Mouse (Mus musculus) heart, embryonic 16.5 days (tissue): ENCODE measurements at regions not wholly inside any gene's neighbourhood (a gene's known extent, or its start where the extent isn't known, plus 50 kb on each side); places are given as distances from the start of the nearest gene placed in this dataset.
A peak's percentile ranks its signal among the peaks of the same experiment; 100 is the strongest.
"Not testable (repeated sequence)": the region's sequence is repeated elsewhere in the genome, so short reads cannot be mapped to it uniquely, and the experiment has no call there.

ENCODE experiments used
- ATAC-seq: fragments of 200-750 bp; cut with Nextera tagmentation; replicated peaks from 2 replicates; pipeline ENCODE4 v1.8.0; 2017; ENCODE audit warnings: moderate number of reproducible peaks; ENCODE audit not compliant: insufficient read depth, low FRiP score; ENCODE audit errors: extremely low read depth
- H3K27ac ChIP-seq: fragments of 300-500 bp; sonication (generic); 2 replicates; pipeline ENCODE4 v1.5.1; 2014; ENCODE audit warnings: mild to moderate bottlenecking, low read length, control low read depth, moderate library complexity
- H3K27me3 ChIP-seq: fragments of 300-500 bp; sonication (generic); 2 replicates; pipeline ENCODE4 v1.6.1; 2014; ENCODE audit warnings: low read length, mixed read lengths; ENCODE audit not compliant: control insufficient read depth, insufficient read depth
- H3K36me3 ChIP-seq: fragments of 300-500 bp; sonication (generic); 2 replicates; pipeline ENCODE4 v1.6.1; 2014; ENCODE audit not compliant: control insufficient read depth, insufficient read depth
- H3K4me1 ChIP-seq: fragments of 300-500 bp; sonication (generic); 2 replicates; pipeline ENCODE4 v1.6.1; 2014; ENCODE audit warnings: low read length, mixed read lengths; ENCODE audit not compliant: control insufficient read depth, insufficient read depth
- H3K4me2 ChIP-seq: fragments of 300-500 bp; sonication (generic); 2 replicates; pipeline ENCODE4 v1.6.1; 2014; ENCODE audit warnings: low read depth, mild to moderate bottlenecking, control low read depth, low read length
- H3K4me3 ChIP-seq: fragments of 300-500 bp; sonication (generic); 2 replicates; pipeline ENCODE4 v1.5.1; 2014; ENCODE audit warnings: mild to moderate bottlenecking, control low read depth, low read length
- H3K9ac ChIP-seq: fragments of 300-500 bp; sonication (generic); 2 replicates; pipeline ENCODE4 v1.6.1; 2014; ENCODE audit warnings: low read length, control low read depth
- H3K9me3 ChIP-seq: fragments of 300-500 bp; sonication (generic); replicated peaks from 2 replicates; pipeline ENCODE4 v1.6.1; 2016; ENCODE audit warnings: low read length; ENCODE audit not compliant: control insufficient read depth
- WGBS: fragments of 180-500 bp; shearing (Covaris S2); extraction: QIAGEN DNeasy Blood & Tissue Kit; methylation state at CpG from one replicate; pipeline ENCODE4 v1.1.7; 2014; 5-methylcytosine and 5-hydroxymethylcytosine counted together

DNA sequence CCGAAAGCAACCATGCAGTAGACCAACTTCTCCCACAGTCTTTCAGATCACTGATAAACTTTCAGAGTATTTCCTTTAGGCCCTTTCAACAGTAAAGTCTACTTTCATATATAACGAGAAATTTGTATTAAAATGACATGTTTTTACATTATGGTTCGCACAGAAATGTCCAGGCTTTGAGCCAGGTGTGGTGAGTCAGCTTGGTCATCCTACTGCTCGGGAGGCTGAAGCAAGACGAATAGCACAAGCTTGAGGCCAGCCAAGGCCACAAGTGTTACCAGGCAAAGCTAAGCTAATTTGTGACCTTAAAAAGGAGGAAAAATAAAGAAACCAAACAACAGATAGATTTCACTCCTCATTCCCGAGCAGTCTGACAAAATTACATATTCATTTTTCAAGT lies 197.0 kb upstream of the Olfr1324 start:
- no peak for ATAC-seq
- WGBS, result 85% methylated on average over 6 of the region's 6 CpGs

DNA sequence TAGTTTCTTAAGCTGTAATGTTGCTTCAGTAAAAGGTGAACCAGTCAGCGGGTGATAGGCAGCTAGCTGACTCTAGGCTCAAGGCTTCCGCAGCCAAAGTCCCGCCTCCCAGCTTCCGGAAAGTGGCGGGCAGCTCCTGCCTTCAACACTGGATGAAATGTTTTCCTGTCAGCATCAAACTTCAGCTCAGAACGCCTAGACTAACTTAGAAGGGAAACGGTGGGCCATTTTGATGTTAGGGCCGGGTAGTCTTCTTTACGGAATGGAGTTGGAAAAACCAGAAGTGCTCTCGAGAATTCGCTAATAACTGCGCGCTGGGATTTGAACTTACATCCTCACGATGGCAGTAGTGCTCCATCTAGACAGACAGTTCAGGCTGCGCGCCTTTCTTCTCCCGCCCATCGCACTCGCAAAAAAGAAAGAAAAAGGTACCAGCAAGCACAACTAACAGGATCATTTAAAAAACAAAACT lies 194.7 kb upstream of the Olfr1324 start:
- Histone ChIP-seq H3K4me2 (0 out of 2 replicates have a peak overlapping the region, but pooled peaks have one; percentile 20), H3K27me3 (no peaks in the 10 kb centered on the region), H3K27ac (no peak overlapping the region), H3K4me3 (peak overlapping the region; percentile 41), H3K36me3 (peaks cover 2% of the 10 kb centered on the region; the same call in 1 of the 2 replicates), H3K9me3 (no peaks in the 10 kb centered on the region), H3K4me1 (no peaks in the 10 kb centered on the region), H3K9ac (no peak overlapping the region)
- no peak for ATAC-seq
- WGBS, result 68% methylated on average over 19 of the region's 19 CpGs

More for the DNA sequence above, 197.0 kb upstream of the Olfr1324 start:
- no peak overlapping the region for H3K9ac ChIP-seq
- no peaks in the 10 kb centered on the region for H3K4me1 ChIP-seq
- H3K27me3 ChIP-seq, result no peaks in the 10 kb centered on the region
- no peak overlapping the region for H3K27ac ChIP-seq
- no peaks in the 10 kb centered on the region for H3K9me3 ChIP-seq
- H3K36me3 ChIP-seq, result 0 out of 2 replicates have a peak, but pooled peaks cover 2% of the 10 kb centered on the region
- no peak overlapping the region for H3K4me2 ChIP-seq
- H3K4me3 ChIP-seq, result no peak overlapping the region

DNA sequence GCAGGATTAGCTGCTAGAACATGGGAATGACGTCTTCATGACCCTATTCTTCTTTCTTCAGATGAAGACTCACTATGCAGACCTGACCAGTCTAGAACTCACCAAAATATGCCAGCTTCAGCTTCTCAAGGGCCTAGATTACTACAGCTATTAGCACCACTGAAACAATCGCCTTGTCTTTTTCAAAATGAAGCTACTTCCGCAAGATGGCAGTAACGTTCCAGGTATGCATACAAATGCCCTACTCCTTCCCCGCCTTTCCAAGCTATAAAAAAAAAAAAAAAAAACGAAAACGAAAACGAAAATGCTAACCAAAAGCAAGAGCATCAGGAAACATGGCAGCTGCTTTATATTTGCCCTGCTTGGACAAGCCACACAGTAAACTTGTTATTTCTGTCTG lies 192.6 kb upstream of the Olfr1324 start:
- no peak overlapping the region for H3K9ac ChIP-seq
- no peak overlapping the region for H3K4me2 ChIP-seq
- no peaks in the 10 kb centered on the region for H3K27me3 ChIP-seq
- H3K4me1 ChIP-seq, result no peaks in the 10 kb centered on the region
- H3K4me3 ChIP-seq, result no peak overlapping the region
- WGBS, result 77% methylated on average over 8 of the region's 8 CpGs
- H3K9me3 ChIP-seq, result no peaks in the 10 kb centered on the region
- peaks cover 2% of the 10 kb centered on the region; the same call in 1 of the 2 replicates for H3K36me3 ChIP-seq
- H3K27ac ChIP-seq, result no peak overlapping the region
- no peak for ATAC-seq

DNA sequence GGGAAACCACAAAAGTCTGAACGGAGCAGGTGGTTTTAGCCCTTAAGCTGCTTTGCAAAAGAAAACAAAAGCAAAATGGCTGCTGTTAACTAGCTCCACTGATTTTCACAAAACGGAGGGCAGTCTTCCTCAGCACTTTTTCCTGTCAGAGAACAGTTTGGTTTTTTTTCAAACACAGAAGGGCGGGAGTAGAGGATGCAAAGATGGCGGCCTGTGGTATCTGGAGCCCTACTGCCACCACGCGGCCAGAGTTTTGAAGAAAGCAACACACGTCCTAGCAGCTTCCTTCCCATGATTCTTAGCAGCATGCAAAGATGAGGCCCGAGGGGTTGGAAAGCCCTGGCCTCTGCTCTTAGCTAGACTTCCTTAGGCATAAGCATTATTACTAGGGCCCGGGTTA lies 191.6 kb upstream of the Olfr1324 start:
- peak overlapping the region; percentile 25 for H3K4me2 ChIP-seq
- peak; percentile 49; the same call in 1 of the 2 replicates for ATAC-seq
- peak overlapping the region; percentile 35; the same call in 1 of the 2 replicates for H3K27ac ChIP-seq
- H3K9me3 ChIP-seq, result no peaks in the 10 kb centered on the region
- H3K36me3 ChIP-seq, result peaks cover 2% of the 10 kb centered on the region; the same call in 1 of the 2 replicates
- H3K4me3 ChIP-seq, result no peak overlapping the region
- H3K27me3 ChIP-seq, result no peaks in the 10 kb centered on the region
- H3K4me1 ChIP-seq, result no peaks in the 10 kb centered on the region
- no peak overlapping the region for H3K9ac ChIP-seq
- 59% methylated on average over 9 of the region's 9 CpGs for WGBS

DNA sequence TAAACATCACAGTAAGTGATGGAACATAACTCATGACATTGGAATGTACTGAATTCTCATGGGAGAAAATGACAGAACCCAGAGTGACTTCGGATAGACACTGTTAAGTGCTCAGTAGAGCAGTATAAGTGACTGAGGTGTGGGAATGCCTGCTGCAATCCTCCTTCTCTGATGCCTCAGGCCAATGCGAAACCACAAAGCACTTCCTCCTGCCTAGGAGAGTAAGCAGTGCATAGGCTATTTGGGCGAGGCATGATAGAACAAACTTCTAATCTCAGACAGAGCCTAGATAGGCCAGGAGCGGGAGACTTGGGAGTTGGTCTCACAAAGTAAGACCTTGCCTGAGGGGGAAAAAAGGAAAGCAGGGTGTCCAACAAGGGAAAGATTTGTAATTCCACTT lies 190.6 kb upstream of the Olfr1324 start:
- H3K9ac ChIP-seq, result no peak overlapping the region
- no peaks in the 10 kb centered on the region for H3K27me3 ChIP-seq
- H3K9me3 ChIP-seq, result no peaks in the 10 kb centered on the region
- no peak for ATAC-seq
- no peak overlapping the region for H3K4me2 ChIP-seq
- no peak overlapping the region for H3K27ac ChIP-seq
- peaks cover 2% of the 10 kb centered on the region; the same call in 1 of the 2 replicates for H3K36me3 ChIP-seq
- H3K4me1 ChIP-seq, result no peaks in the 10 kb centered on the region
- H3K4me3 ChIP-seq, result no peak overlapping the region
- 55% methylated on average over 4 of the region's 4 CpGs for WGBS

DNA sequence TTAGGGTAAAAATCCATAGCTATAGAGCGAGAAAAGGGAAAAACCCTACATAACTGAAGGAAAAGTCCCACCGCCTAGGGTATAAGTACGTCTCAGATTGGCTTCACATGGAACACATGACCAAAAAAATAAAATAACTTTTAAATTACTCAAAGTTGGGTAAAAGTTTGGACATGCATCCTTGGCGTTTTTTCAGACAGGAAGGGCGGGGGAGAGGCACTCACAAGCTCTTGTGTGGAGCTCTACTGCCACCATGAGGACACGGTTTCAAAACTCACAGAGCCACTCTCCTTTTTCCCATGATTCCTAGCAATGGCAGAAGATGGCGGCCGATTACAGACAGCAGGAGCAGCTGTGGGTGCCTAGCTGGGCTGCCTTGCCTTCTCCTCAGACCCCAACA lies 188.6 kb upstream of the Olfr1324 start:
- not testable (repeated sequence) for ATAC-seq, H3K9me3 ChIP-seq, H3K4me1 ChIP-seq, H3K27me3 ChIP-seq, H3K27ac ChIP-seq, H3K9ac ChIP-seq, H3K36me3 ChIP-seq
- Histone ChIP-seq H3K4me3 (peak overlapping the region; percentile 26), H3K4me2 (peak overlapping the region; percentile 15; the same call in 1 of the 2 replicates)
- 68% methylated on average over 8 of the region's 8 CpGs for WGBS

DNA sequence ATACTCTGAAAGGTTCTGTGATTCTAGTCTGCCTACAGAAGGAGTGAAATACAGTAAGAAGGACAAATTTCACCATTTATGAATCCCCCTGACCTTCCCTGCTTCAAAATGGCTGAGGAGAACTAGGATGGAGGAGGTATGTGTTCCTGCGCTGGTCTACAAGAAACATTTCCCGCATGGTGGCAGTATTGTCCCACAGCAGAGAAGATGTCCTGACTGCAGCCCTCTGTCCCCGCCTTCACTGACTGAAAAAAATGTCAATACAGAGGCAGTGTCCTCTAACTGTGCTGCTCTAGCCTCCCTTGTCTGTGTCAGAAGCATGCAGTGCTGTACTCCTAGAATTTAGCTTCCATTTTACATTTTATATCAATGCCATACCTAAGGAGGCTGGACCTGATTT lies 186.6 kb upstream of the Olfr1324 start:
- peak overlapping the region; percentile 30 for H3K4me3 ChIP-seq
- not testable (repeated sequence) for H3K4me1 ChIP-seq, H3K9me3 ChIP-seq, H3K9ac ChIP-seq, H3K27me3 ChIP-seq, H3K36me3 ChIP-seq, H3K27ac ChIP-seq
- 64% methylated on average over 3 of the region's 3 CpGs for WGBS
- peak; percentile 62 for ATAC-seq
- H3K4me2 ChIP-seq, result peak overlapping the region; percentile 41; the same call in 1 of the 2 replicates

DNA sequence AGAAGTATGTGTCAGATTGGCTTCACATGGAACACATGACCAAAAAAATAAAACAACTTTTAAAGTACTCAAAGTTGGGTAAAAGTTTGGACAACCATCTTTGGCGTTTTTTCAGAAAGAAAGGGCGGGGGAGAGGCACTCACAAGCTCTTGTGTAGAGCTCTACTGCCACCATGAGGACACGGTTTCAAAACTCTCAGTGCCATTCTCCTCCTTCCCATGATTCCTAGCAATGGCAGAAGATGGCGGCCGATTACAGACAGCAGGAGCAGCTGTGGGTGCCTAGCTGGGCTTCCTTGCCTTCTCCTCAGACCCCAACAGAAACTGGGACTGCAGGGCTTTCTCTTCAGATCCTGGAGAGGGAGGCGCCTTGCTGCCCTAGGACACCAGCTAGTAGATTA lies 186.1 kb upstream of the Olfr1324 start:
- not testable (repeated sequence) for H3K9me3 ChIP-seq, H3K27me3 ChIP-seq, H3K4me1 ChIP-seq, H3K27ac ChIP-seq, ATAC-seq, H3K9ac ChIP-seq, H3K36me3 ChIP-seq
- Histone ChIP-seq H3K4me2 (peak overlapping the region; percentile 41; the same call in 1 of the 2 replicates), H3K4me3 (peak overlapping the region; percentile 30)
- 68% methylated on average over 6 of the region's 6 CpGs for whole genome bisulfite sequencing

DNA sequence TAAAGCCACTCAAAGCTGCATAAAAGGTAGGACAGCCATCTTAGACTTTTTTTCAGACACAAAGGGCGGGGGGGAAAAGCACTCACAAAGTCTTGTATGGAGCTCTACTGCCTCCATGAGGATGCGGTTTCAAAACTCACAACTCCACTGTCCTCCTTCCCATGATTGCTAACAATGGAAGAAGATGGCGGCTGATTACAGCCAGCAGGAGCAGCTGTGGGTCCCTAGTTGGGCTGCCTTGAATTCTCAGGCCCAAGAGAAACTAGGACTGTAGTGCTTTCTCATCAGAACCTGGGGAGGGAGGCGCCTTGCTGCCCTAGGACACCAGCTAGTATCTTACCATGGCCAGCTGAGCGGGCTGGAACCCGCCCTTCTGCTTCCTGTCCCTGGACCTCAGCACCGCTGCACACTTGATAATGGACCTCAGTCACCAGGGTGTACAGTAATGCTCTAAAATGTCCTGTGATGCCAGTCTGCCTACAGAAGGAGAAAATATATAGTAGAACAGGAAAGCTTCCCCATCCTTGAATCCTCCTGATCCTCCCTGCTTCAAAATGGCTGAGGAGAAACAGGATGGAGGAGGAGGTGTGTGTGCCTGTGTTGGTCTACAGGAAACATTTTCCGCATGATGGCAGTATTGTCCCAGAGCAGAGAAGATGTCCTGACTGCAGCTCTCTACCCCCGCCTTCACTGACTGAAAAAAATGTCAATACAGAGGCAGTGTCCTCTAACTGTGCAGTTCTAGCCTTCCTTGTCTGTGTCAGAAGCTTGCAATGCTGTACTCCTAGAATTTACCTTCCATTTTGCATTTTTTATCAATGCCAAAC lies 183.7 kb upstream of the Olfr1324 start:
- Histone ChIP-seq H3K27ac (peak overlapping the region; percentile 55), H3K27me3 (no peaks in the 10 kb centered on the region), H3K4me3 (peak overlapping the region; percentile 37), H3K4me1 (no peaks in the 10 kb centered on the region), H3K9ac (no peak overlapping the region; the same call in 1 of the 2 replicates), H3K36me3 (no peaks in the 10 kb centered on the region), H3K4me2 (peak overlapping the region; percentile 49), H3K9me3 (no peaks in the 10 kb centered on the region)
- ATAC-seq, result peak; percentile 79
- 58% methylated on average over 9 of the region's 9 CpGs for WGBS
